Mouse (Mus musculus): ENCODE results near the gene Gm29609. TPM values are rescaled to one million over a fixed set of nuclear protein-coding genes. Genes with fewer than 3 reads are reported as not detected.

Gene Gm29609
- total RNA-seq, 2 experiments from 2014 or later: 0.38 to 1.6 TPM

DNA sequence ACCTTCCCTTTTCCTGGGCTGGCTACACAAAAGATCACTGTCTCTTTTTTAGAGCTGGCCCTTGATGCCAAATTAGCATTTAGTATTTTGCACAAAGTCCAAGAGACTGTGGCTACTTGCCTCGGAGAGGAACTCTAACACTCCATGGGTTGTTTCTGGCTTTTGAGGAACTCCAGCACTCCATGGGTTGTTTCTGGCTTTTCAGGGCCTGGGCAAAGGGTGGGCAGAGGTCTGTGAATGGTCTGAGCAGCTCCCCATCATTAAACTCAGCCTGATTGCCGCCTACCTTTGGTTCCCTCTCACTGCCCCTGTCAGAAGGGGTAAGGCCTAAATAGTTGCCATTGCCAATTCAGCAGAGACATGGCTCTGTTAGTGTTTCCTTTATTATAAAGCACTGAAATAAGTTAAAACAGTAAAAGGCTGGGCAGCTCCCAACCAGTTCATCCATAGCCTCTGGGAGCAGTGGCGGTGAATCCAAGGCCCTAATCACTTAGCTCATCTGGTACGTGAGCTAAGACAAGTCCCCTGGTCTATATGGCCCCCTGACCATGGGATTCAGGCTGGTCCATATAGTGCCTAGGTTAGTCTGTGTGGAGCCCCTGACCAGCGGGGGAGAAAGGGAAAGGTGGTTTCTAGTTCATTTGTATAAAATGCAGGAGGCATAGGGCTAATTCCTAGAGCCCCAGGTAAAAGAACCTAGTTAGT, 19.1 kb upstream of the Gm29609 start:
- intact Hi-C loops (cut with DNase I): no loop called here
- no peak for DNase-seq

DNA sequence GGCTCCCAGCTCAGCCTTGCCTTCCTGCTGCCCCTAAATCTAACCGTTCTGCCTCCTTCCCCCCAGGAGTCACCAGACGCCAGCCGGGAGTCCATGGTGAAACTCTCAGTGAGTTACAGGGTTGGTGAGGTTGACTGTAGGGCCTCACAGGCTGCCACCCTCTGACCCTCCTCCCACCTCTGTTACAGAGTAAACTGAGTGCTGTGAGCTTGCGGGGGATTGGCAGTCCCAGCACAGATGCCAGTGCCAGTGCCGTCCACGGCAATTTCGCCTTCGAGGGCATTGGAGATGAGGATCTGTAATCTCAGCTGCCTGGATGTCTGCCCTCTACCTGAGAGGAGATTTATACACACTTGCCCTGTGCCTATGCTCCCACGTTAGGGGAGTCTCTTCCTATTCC, 18.5 kb upstream of the Gm29609 start:
- DNase-seq: no peak
- intact Hi-C loops (cut with DNase I): no loop called here

DNA sequence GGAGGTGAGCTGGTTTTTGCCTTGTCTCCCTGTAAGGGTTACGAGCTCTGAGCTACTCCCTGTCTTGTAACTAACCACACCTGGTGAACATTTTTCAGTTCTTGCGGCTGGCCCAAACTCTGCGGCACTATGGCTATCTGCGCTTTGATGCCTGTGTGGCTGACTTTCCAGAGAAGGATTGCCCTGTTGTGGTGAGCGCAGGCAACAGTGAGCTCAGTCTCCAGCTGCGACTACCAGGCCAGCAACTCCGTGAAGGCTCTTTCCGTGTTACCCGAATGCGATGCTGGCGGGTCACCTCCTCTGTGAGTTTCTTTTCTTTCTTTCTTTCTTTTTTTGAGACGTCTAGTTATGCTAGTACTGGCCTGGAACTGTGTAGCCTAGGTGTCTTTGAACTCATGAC, 17.4 kb upstream of the Gm29609 start:
- intact Hi-C loops (cut with DNase I): no loop called here
- no peak for DNase-seq

DNA sequence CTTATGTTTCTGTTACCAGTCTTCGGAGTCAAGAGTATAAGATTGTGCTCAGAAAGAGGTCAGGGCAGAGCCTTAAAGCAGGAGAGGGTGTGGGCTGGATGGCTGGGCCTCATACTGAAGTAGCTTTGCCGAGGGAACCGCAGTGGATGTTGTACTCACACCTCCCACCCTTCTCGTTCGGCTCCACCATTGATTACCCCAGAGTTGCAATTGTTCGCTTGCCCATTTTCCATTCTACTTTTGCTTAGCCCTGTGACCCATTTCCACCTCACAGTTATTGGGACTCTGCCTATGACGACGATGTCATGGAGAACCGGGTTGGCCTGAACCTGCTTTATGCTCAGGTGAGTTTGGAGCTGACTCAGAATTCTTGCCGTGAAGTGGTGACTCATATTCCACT, 16.5 kb upstream of the Gm29609 start:
- intact Hi-C loops (cut with DNase I): no loop called here
- no peak for DNase-seq

DNA sequence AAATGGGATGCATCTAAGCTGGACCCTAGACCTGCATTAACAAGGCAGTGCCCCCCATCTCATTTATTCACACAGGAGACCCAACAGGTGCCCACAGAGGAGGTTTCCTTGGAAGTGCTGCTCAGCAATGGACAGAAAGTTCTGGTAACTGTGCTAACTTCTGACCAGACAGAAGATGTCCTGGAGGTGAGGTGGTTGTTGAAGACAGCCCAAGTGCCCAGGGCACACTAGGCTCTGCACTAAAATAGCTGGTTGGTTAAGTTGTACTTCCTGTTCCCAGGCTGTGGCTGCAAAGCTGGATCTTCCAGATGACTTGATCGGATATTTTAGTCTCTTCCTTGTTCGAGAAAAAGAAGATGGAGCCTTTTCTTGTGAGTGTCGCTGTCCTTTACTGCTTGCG, 16.0 kb upstream of the Gm29609 start:
- intact Hi-C loops (cut with DNase I): no loop called here
- no peak for DNase-seq

DNA sequence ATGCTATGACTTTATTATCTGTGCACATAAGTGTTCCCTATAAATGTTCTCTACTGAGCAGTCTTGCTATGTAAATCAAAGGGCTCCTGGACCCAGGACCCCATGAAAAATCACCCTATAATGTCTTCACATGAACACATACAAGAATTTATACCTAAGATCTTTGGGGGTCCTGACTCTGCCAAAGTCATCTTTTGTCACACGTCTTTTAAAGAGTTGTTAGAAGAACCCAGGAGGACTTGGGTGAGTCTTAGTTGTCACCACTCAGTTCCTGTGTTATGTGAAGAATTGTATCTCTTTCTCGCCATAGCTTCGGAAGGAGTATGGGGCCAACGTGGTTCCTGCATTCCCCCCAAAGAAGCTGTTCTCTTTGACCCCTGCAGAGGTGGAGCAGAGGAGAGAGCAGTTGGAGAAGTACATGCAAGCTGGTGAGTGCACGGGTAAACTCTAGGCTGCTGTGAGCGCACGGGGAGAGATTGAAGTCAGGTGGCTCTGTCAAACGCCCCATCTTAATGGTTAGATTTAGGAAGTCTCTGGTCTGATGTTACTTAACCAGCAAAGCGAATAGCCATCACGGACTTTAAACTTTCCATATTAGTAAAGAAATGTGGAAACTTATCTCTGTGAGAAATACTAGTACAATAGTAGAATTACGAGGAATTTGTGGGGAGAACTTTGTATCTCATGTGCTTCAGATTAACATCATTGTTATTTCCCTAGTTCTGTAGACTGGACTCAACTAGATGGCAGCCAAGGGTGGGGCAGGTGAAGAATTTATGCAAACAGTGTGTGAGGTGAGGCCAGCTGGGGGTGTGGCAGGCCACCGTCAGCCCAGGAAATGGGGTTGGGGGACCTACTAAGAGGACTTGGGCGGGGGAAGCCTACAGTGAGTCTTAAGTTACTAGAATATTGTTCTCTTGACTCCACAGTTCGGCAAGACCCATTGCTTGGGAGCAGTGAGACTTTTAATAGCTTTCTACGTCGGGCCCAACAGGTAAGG, 15.1 kb upstream of the Gm29609 start:
- no peak for DNase-seq
- intact Hi-C loops (cut with DNase I): no loop called here

DNA sequence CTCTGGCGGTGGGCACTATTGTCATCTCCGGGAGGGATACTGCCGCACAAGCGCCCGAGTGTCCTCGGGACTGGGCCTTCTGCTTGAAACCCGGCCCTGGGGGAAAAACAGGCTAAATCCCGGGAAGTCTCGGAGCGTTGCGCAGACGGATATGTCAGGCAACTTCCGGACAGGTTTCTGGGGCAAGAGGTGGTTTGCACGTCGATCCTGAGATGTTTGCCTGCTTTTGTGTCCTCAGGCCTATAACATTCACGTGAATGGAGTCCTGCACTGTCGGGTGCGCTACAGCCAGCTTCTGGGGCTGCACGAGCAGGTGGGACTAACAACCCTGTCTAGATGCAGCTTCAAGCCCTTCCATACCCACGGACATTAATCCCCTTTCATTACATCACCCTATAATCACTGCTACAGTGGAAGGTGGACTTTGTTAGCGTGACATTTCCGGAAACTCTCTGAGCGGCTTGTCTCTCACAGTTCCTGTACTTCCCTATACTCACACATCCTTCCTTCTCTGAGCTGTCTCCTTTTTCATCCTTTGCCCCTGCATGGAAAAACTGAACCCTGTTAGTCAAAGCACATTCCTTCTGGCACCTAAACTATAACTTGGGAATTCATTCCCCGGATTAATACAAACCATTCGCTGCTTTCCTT, 14.0 kb upstream of the Gm29609 start:
- no peak for DNase-seq
- intact Hi-C loops (cut with DNase I): no loop called here

DNA sequence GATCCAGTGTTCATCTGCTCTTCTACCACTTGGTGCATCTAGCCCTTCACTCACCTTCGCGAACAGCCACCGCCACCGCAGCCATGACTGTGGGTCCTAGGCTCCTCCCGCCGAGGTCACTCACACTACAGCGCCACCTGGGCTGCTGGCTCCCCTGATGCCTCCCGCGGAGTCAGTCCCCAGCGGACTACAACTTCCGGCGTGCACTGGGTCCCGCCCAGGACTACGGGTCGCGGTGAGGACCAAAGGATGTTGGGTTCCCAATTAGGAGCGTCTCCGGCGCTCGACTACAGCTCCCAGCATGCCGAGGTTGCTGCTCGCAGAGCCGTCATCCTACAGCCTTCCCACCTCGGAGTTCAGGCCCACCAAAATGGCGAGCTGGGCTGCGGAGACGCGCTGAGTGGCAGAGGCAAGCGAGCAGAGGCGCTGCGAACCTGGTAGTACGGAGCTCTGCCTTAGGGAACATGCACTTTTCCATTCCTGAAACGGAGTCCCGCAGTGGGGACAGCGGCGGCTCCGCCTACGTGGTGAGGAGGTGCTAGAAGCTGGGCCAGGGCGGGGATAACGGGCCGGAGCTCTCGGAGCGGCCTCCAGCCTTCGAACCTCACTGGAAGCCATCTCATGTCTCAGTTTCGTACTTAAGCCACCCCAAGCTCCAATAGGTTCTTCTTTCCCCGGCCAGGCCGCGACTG, 13.4 kb upstream of the Gm29609 start, which contains the start of the genes Snx17 and Eif2b4:
Snx17 (plus strand) TSS at position 289 of the 692 bp plus-strand sequence.
Eif2b4 (minus strand) TSS at position 492 of the 692 bp plus-strand sequence.
- DNase-seq: peak; percentile 100
- intact Hi-C loops (cut with DNase I): no loop called here

DNA sequence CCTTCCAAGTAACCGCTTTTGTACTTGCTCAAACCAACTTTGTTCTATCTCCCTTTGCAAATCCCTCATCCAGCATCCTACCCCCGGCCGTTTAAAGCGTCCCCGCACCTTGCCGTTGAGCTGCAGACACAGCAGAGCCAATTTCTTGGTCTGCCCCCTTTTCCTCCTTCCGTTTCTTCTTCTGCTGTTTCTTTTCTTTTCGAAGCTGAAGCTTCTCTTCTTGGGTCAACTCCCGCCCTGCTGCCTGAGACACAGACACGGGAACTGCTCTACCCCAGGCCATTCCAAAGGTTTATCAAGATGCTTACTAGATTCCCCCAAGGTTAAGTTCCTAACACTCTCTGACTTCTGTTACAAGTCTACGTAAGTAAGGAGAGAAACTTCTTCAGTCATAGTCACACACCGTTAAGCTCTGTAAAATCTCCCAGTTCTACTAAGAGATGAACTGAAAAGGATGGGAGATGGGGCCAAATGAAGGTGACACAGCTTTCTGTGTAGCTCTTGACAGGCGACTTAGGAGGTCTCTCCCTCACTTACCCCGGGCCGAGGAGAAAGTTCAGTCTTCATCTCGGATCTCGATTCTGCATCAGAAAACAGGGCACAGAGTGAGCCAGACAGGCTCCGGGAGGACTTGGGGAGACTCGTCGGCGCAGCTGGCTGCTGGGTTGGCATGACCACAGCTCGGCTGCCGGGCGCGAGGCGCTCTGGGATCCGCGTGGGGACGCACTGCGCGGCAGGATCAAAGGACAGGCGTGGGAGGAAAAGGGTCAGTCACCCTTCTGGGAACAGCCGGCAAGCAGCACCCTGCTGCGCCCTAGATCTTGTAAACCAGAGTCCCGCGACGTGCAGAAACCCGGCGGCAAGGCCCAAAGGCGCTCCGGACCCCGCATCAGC, 12.6 kb upstream of the Gm29609 start:
- DNase-seq: no peak
- intact Hi-C loops (cut with DNase I): no loop called here

DNA sequence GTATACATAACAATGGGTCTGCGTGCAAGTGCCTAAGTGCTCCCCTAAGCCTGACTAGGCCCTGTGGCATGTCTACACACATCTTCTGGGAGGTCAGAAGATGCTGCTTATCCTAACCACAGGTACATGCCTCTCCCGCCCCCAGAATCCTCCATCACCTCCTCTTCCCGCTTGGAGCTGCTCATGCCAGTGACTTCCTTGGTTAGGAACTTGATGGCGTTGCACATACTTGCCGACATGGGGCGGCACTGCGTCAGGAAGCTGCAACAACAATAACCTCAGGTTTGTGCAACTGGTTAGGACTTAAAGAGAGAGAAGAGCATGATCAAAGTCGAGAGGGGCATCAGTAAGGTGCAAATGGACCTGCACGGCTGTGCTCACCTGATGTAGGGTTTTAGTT, 10.5 kb upstream of the Gm29609 start:
- no peak for DNase-seq
- intact Hi-C loops (cut with DNase I): no loop called here

DNA sequence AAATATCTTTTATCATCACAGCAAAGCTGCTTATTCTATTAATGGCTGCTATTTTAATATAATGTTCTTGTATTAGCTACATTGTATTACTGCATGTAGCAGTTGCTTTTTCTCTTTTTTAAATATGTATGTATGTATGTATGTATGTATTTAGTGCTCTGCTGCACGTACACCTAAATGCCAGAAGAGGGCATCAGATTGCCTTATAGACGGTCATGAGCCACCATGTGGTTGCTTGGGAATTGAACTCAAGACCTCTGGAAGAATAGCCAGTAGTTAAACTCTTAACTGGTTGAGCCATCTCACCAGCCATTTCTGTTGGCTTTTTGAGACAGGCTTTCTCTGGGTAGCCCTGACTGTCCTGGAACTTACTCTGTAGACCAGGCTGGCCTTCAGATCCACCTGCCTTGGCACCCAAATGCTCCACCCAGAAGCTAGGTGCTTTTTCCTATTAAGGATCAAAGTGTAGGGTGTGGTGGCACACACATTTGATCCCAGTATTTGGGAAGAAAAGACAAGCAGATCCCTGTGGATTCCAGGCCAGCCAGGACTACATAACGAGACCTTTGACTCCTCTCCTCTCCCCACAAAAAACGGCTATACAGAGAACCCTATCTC, 8.6 kb upstream of the Gm29609 start:
- intact Hi-C loops (cut with DNase I): no loop called here
- no peak for DNase-seq

DNA sequence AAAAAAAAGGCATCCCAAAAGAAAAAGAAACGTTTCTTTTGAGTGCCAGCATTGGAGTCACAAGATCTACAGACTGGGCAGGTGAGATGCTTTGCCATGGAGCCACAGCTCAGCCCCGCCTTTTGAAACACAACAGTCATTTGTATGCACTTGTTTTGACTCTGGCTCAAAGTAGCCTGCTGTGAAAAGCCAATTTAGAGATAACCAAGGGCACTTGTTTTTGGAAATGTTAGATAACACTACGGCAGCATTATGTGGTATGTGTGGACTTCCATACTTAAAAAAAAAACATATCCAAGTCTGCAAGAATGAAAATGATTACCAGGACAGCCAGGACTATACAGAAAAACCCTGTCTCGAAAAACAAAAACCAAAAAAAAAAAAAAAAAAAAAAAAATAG, 4.0 kb upstream of the Gm29609 start:
- DNase-seq: no peak
- intact Hi-C loops (cut with DNase I): no loop called here

DNA sequence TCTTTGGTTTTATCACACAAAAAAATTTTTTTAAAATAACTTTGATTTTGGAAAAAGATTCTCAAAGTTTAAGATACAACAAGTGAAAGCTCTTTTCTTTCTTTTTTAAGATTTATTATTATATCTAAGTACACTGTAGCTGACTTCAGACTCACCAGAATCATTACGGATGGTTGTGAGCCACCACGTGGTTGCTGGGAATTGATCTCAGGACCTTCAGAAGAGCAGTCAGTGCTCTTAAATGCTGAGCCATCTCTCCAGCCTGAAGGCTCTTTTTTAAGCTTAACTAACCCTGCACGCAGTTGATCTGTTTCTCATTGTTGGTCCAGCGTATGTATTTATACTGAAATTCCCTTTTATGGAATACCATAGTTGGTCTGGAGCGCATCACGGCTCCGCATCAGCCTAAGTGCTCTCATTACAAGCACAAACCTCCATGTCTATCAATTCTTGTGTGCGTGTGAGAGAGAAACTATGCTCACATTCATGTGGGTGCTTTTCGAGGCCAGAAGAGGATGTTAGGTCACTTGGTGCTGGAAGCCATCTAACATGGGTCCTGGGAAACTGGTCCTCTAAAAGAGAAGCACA, 1.6 kb upstream of the Gm29609 start:
- no peak for DNase-seq
- intact Hi-C loops (cut with DNase I): no loop called here

DNA sequence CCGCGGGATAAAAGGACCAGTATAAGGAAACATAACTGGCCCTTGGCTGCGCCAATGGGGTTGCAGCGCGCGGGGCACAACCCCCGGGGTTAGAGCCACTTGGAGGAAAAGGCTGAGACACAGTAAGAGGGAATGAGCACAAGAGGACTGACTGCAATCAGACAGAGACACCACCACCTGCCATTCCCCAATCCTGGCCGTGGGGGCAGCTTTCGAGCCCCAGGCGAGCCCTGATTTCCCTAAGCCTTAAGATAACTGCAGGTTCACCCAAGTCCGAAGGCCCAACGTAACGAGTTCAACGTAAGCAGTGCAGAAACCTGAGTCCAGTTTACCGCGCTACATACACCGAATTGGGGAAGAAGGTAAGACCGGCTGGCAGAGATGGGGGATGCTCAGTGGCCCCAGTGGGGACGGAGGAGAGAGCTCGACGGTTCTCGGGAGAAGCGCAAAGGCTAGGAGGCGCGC, 378 bp downstream of the Gm29609 start:
- intact Hi-C loops (cut with DNase I): no loop called here
- DNase-seq: no peak

DNA sequence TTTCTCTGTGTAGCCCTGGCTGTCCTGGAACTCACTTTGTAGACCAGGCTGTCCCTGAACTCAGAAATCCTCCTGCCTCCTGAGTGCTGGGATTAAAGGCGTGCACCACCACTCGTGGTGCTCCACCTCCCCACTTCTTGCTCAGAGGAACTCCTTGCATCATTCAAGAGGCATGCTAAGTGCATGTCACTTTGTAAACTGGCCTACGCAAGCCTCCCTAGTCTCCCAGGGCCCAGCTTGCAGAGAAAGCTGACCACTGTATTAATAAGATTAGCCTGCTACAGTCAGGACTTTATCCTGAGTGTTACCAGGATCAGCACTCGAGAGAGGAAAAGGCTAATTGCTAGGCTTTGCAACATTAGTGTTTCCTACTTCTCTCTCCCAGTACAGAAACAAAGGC, 11.1 kb downstream of the Gm29609 start:
- intact Hi-C loops (cut with DNase I): no loop called here
- DNase-seq: no peak

DNA sequence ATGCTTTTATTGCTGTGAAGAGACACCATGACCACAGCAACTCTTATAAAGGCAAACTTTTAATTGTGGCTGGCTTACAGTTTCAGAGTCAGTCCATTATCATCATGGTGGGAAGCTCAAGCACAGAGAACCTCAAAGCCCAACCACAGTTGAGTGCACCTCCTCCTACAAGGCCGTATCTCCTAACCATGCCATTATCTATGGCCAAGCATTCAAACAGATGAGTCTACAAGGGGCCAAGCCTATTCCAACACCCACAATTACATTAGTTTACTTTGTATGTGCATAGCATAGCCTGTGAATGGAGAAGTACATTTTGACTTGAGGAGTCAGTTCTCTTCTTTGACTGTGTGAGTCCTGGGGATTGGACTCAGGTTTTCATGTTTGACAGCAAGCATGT, 14.8 kb downstream of the Gm29609 start:
- intact Hi-C loops (cut with DNase I): no loop called here
- DNase-seq: no peak

DNA sequence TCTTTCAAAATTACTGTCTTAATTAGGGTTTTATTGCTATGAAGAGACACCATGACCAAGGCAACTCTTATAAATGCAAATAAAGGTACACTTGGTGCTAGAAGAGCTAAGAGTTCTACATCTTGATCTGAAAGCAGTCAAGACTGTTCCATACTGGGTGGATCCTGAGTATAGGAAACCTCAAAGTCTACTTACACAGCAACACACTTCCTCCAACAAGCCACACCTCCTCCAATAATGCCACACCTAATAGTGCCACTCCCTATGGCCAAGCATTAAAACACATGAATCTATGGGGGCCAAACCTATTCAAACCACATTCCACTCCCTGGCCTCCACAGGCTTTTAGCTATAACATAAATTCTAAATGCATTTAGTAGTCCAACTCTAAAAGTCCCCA, 17.2 kb downstream of the Gm29609 start:
- DNase-seq: no peak
- intact Hi-C loops (cut with DNase I): no loop called here

DNA sequence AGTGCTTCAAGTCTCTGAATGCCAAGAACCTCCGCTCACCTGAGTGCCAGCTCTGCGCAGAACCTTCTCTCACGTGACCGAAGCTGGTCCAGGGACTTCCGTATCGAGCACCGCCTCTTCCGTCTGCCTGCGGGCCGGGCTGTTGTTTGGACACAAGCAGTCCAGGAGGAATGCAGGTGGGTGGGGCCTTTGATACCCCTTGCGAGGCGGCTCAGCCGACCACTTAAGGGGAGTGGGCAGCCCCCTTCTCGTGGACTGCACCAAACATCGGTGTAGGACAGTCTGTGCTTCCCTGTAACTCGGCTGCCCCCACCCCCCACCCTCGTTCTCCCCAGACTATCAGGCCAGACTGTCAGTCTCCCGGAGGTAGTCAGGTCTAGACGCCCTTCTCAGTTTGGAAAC, 25.6 kb downstream of the Gm29609 start, which contains the start of gene Mpv17:
Mpv17 (minus strand) TSS at position 100 of the 402 bp plus-strand sequence.
- intact Hi-C loops (cut with DNase I): no loop called here
- peak; percentile 88 for DNase-seq
